Comparison of ENCODE assay signal across 21 mouse cellular contexts in genomic region chr16:79186471-79186870, GRCm38 (mm10).
DNase-seq lines count a peak whose midpoint lies in the region; TF ChIP-seq lines count a peak whose summit lies in the region.
"Had no signal": no experiment of that assay in that cellular context is flagged by ENCODE, and none has a peak within 500 bp of the region (broad histone marks: within the 10 kb centered on the region; RNA-seq: fewer than 3 reads in every experiment).

No protein-coding gene starts in this region.

- no peaks in the 10 kb centered on the region for H3K27me3 ChIP-seq in heart, adult 2 months (ENCODE audit: control insufficient read depth, insufficient read depth, low read length)
- H3K27me3 ChIP-seq: embryonic facial prominence, embryonic 13.5 days; limb, embryonic 12.5 days; neural tube, embryonic 15.5 days had no signal

- peak; percentile 31 to 38 for DNase-seq in heart, adult 18-20 months
- DNase-seq in heart, adult 2 months, result no peak
- DNase-seq in layer of hippocampus, adult 11-12 months (ENCODE audit: low spot score), result peak; percentile 18
- DNase-seq in layer of hippocampus, postnatal 25 days (ENCODE audit: extremely low spot score in 1 of 2, low spot score in 1 of 2), result no peak
- DNase-seq in Muller cell, postnatal 12 days (ENCODE audit: inconsistent ontology term), result peak; percentile 56
- DNase-seq in fibroblast of lung, adult 2 months (ENCODE audit: low read depth), result peak; percentile 8
- DNase-seq in urinary bladder, adult 2 months (ENCODE audit: low spot score), result no peak
- no peak for DNase-seq in left cerebral cortex, postnatal 4 days
- DNase-seq: gastrocnemius, postnatal 14 days; kidney, adult 8-10 months; kidney, postnatal 25 days; lung, postnatal 10 days; midbrain, embryonic 14.5 days; right cerebral cortex, postnatal 4 days; thymus, postnatal 36 days had no signal

- TF ChIP-seq EP300 in heart, adult 2 months (IDR thresholded peaks at IDR 0.05; ENCODE audit: insufficient read depth, low read depth, low read length), result no peak

- no peaks in the 10 kb centered on the region for H3K79me2 ChIP-seq in heart, adult 2 months (replicated peaks; ENCODE audit: control insufficient read depth, insufficient read depth, low read length)

- no peak overlapping the region for H3K9ac ChIP-seq in heart, adult 2 months (ENCODE audit: low read depth, low read length)
- H3K9ac ChIP-seq: embryonic facial prominence, embryonic 13.5 days; limb, embryonic 12.5 days; liver, embryonic 14.5 days; neural tube, embryonic 15.5 days had no signal

- WGBS in heart, adult 2 months, result 10% methylated on average over 1 of the region's 1 CpGs

- TF ChIP-seq CTCF in heart, adult 2 months (IDR thresholded peaks at IDR 0.05), result no peak

- no peak overlapping the region for H3K27ac ChIP-seq in heart, adult 2 months
- H3K27ac ChIP-seq: embryonic facial prominence, embryonic 13.5 days; forebrain, embryonic 10.5 days; limb, embryonic 12.5 days; liver, embryonic 14.5 days; neural tube, embryonic 15.5 days had no signal

- intact Hi-C loops in heart, adult 2 months (cut with DNase I), result loop anchor here (10.0 kb wide), 2 partner anchors 348 to 1488 kb away; no protein-coding TSS in a partner anchor
- intact Hi-C loops in left cerebral cortex, postnatal 4 days (cut with DNase I), result no loop called here

- H3K4me3 ChIP-seq in heart, adult 2 months, result no peak overlapping the region
- H3K4me3 ChIP-seq: embryonic facial prominence, embryonic 13.5 days; forebrain, embryonic 10.5 days; limb, embryonic 12.5 days; myocyte; neural tube, embryonic 15.5 days had no signal

- TF ChIP-seq POLR2A in heart, adult 2 months (IDR thresholded peaks at IDR 0.05; ENCODE audit: insufficient read depth, low read depth, low read length), result no peak

- no peaks in the 10 kb centered on the region for H3K4me1 ChIP-seq in heart, adult 2 months (ENCODE audit: control insufficient read depth, insufficient read depth, low read length)
- H3K4me1 ChIP-seq: embryonic facial prominence, embryonic 13.5 days; forebrain, embryonic 10.5 days; limb, embryonic 12.5 days; neural tube, embryonic 15.5 days had no signal

- H3K36me3 ChIP-seq in heart, adult 2 months (ENCODE audit: control insufficient read depth, insufficient read depth, low read length), result no peaks in the 10 kb centered on the region
- H3K36me3 ChIP-seq: embryonic facial prominence, embryonic 13.5 days; forebrain, embryonic 10.5 days; limb, embryonic 12.5 days; neural tube, embryonic 15.5 days had no signal

Comparison
In these comparisons a context has a peak if more than half of its experiments do, and no peak if none do; other contexts are left out.
1. DNase-seq: peak in heart, adult 18-20 months (2 of 2), layer of hippocampus, adult 11-12 months (single experiment), Muller cell, postnatal 12 days (single experiment) and fibroblast of lung, adult 2 months (single experiment); none in heart, adult 2 months (0 of 2), layer of hippocampus, postnatal 25 days (0 of 2), urinary bladder, adult 2 months (single experiment) and left cerebral cortex, postnatal 4 days (single experiment).